Mouse (Mus musculus): Measurements from ENCODE around the gene Tmem79.
"Not testable (repeated sequence)": the region's sequence is repeated elsewhere in the genome, so short reads cannot be mapped to it uniquely, and the experiment has no call there.

Gene Tmem79

GRCm38 (mm10) chr3:88331282-88331681, 4.7 kb downstream of the Tmem79 start:
- Histone ChIP-seq H3K27me3 (ENCODE audit: insufficient read depth, low read length) (peaks cover 14% of the 10 kb centered on the region), H3K4me1 (replicated peaks; ENCODE audit: low read depth, low read length) (peaks cover 77% of the 10 kb centered on the region)

GRCm38 (mm10) chr3:88328956-88329355, 7.0 kb downstream of the Tmem79 start:
- H3K27me3 ChIP-seq (ENCODE audit: insufficient read depth, low read length), result peaks cover 14% of the 10 kb centered on the region
- H3K4me3 ChIP-seq (replicated peaks; ENCODE audit: low read length), result peak overlapping the region; percentile 51
- peaks cover 77% of the 10 kb centered on the region for H3K4me1 ChIP-seq (replicated peaks; ENCODE audit: low read depth, low read length)
- no peaks in the 10 kb centered on the region for H3K9me3 ChIP-seq (ENCODE audit: low read length)
- H3K36me3 ChIP-seq (ENCODE audit: insufficient read depth, low read length), result peaks cover 51% of the 10 kb centered on the region
- no peak for TF ChIP-seq POU5F1 (IDR thresholded peaks at IDR 0.05; ENCODE audit: borderline replicate concordance, low read length)
- no peak for TF ChIP-seq NANOG (IDR thresholded peaks at IDR 0.05; ENCODE audit: borderline replicate concordance, low read length)
- TF ChIP-seq CTCF (conservative IDR thresholded peaks at IDR 0.05; ENCODE audit: low read length), result no peak

More at GRCm38 (mm10) chr3:88331282-88331681, 4.7 kb downstream of the Tmem79 start:
- Histone ChIP-seq H3K36me3 (ENCODE audit: insufficient read depth, low read length) (peaks cover 45% of the 10 kb centered on the region), H3K4me3 (replicated peaks; ENCODE audit: low read length) (no peak overlapping the region), H3K9me3 (ENCODE audit: low read length) (no peaks in the 10 kb centered on the region)
- peak; percentile 69 for TF ChIP-seq CTCF (conservative IDR thresholded peaks at IDR 0.05; ENCODE audit: low read length)
- TF ChIP-seq NANOG (IDR thresholded peaks at IDR 0.05; ENCODE audit: borderline replicate concordance, low read length), result no peak
- no peak for TF ChIP-seq POU5F1 (IDR thresholded peaks at IDR 0.05; ENCODE audit: borderline replicate concordance, low read length)

GRCm38 (mm10) chr3:88324951-88325405, 11.0 kb downstream of the Tmem79 start, which contains the start of gene Glmp:
Glmp (plus strand) TSS chr3:88325023.
- TF ChIP-seq POU5F1 (IDR thresholded peaks at IDR 0.05; ENCODE audit: borderline replicate concordance, low read length) (no peak), NANOG (IDR thresholded peaks at IDR 0.05; ENCODE audit: borderline replicate concordance, low read length) (no peak), CTCF (conservative IDR thresholded peaks at IDR 0.05; ENCODE audit: low read length) (no peak)
- Histone ChIP-seq H3K9me3 (ENCODE audit: low read length) (no peaks in the 10 kb centered on the region), H3K4me3 (replicated peaks; ENCODE audit: low read length) (peak within 1 kb of the TSS; percentile 88), H3K36me3 (ENCODE audit: insufficient read depth, low read length) (peaks cover 82% of the 10 kb centered on the region), H3K27me3 (ENCODE audit: insufficient read depth, low read length) (no peaks in the 10 kb centered on the region), H3K4me1 (replicated peaks; ENCODE audit: low read depth, low read length) (peaks cover 59% of the 10 kb centered on the region)

- no peaks in the 10 kb centered on the region for H3K27me3 ChIP-seq (ENCODE audit: insufficient read depth, low read length)
- peaks cover 68% of the 10 kb centered on the region for H3K4me1 ChIP-seq (replicated peaks; ENCODE audit: low read depth, low read length)
- H3K4me3 ChIP-seq (replicated peaks; ENCODE audit: low read length), result peak overlapping the region; percentile 98
- no peaks in the 10 kb centered on the region for H3K9me3 ChIP-seq (ENCODE audit: low read length)
- TF ChIP-seq NANOG (IDR thresholded peaks at IDR 0.05; ENCODE audit: borderline replicate concordance, low read length) (no peak), POU5F1 (IDR thresholded peaks at IDR 0.05; ENCODE audit: borderline replicate concordance, low read length) (no peak), CTCF (conservative IDR thresholded peaks at IDR 0.05; ENCODE audit: low read length) (no peak)
- H3K36me3 ChIP-seq (ENCODE audit: insufficient read depth, low read length), result peaks cover 68% of the 10 kb centered on the region
Measured at GRCm38 (mm10) chr3:88299172-88299571, 36.8 kb downstream of the Tmem79 start.

GRCm38 (mm10) chr3:88297321-88297851, 38.6 kb downstream of the Tmem79 start:
- Histone ChIP-seq H3K9me3 (ENCODE audit: low read length) (no peaks in the 10 kb centered on the region), H3K27me3 (ENCODE audit: insufficient read depth, low read length) (no peaks in the 10 kb centered on the region), H3K4me1 (replicated peaks; ENCODE audit: low read depth, low read length) (peaks cover 62% of the 10 kb centered on the region), H3K36me3 (ENCODE audit: insufficient read depth, low read length) (peaks cover 60% of the 10 kb centered on the region), H3K4me3 (replicated peaks; ENCODE audit: low read length) (peak overlapping the region; percentile 98)
- TF ChIP-seq CTCF (conservative IDR thresholded peaks at IDR 0.05; ENCODE audit: low read length), result no peak
- no peak for TF ChIP-seq POU5F1 (IDR thresholded peaks at IDR 0.05; ENCODE audit: borderline replicate concordance, low read length)
- no peak for TF ChIP-seq NANOG (IDR thresholded peaks at IDR 0.05; ENCODE audit: borderline replicate concordance, low read length)

GRCm38 (mm10) chr3:88296561-88297318, 39.2 kb downstream of the Tmem79 start, which contains the start of the genes Tsacc and Cct3:
Tsacc (minus strand) TSS chr3:88296999.
Cct3 (plus strand) TSS chr3:88297116.
- H3K27me3 ChIP-seq (ENCODE audit: insufficient read depth, low read length), result no peaks in the 10 kb centered on the region
- H3K36me3 ChIP-seq (ENCODE audit: insufficient read depth, low read length), result peaks cover 53% of the 10 kb centered on the region
- no peaks in the 10 kb centered on the region for H3K9me3 ChIP-seq (ENCODE audit: low read length)
- peak within 1 kb of the TSS; percentile 98 for H3K4me3 ChIP-seq (replicated peaks; ENCODE audit: low read length)
- H3K4me1 ChIP-seq (replicated peaks; ENCODE audit: low read depth, low read length), result peaks cover 67% of the 10 kb centered on the region
- TF ChIP-seq CTCF (conservative IDR thresholded peaks at IDR 0.05; ENCODE audit: low read length), result no peak
- TF ChIP-seq NANOG (IDR thresholded peaks at IDR 0.05; ENCODE audit: borderline replicate concordance, low read length), result no peak
- no peak for TF ChIP-seq POU5F1 (IDR thresholded peaks at IDR 0.05; ENCODE audit: borderline replicate concordance, low read length)

- TF ChIP-seq CTCF (conservative IDR thresholded peaks at IDR 0.05; ENCODE audit: low read length) (no peak), NANOG (IDR thresholded peaks at IDR 0.05; ENCODE audit: borderline replicate concordance, low read length) (no peak), POU5F1 (IDR thresholded peaks at IDR 0.05; ENCODE audit: borderline replicate concordance, low read length) (no peak)
- H3K27me3 ChIP-seq (ENCODE audit: insufficient read depth, low read length), result no peaks in the 10 kb centered on the region
- H3K4me1 ChIP-seq (replicated peaks; ENCODE audit: low read depth, low read length), result peaks cover 68% of the 10 kb centered on the region
- peaks cover 51% of the 10 kb centered on the region for H3K36me3 ChIP-seq (ENCODE audit: insufficient read depth, low read length)
- peak overlapping the region; percentile 98 for H3K4me3 ChIP-seq (replicated peaks; ENCODE audit: low read length)
- H3K9me3 ChIP-seq (ENCODE audit: low read length), result no peaks in the 10 kb centered on the region
Measured at GRCm38 (mm10) chr3:88296110-88296560, 39.8 kb downstream of the Tmem79 start.

- not testable (repeated sequence) for H3K27me3 ChIP-seq (ENCODE audit: insufficient read depth, low read length); H3K9me3 ChIP-seq (ENCODE audit: low read length)
- Histone ChIP-seq H3K4me3 (replicated peaks; ENCODE audit: low read length) (peak overlapping the region; percentile 98), H3K4me1 (replicated peaks; ENCODE audit: low read depth, low read length) (peaks cover 63% of the 10 kb centered on the region), H3K36me3 (ENCODE audit: insufficient read depth, low read length) (peaks cover 48% of the 10 kb centered on the region)
Measured at GRCm38 (mm10) chr3:88295272-88295671, 40.7 kb downstream of the Tmem79 start.
